Mouse (Mus musculus): ENCODE data around the gene Cdadc1.
"Not testable (repeated sequence)": the region's sequence is repeated elsewhere in the genome, so short reads cannot be mapped to it uniquely, and the experiment has no call there.

Gene Cdadc1

DNA sequence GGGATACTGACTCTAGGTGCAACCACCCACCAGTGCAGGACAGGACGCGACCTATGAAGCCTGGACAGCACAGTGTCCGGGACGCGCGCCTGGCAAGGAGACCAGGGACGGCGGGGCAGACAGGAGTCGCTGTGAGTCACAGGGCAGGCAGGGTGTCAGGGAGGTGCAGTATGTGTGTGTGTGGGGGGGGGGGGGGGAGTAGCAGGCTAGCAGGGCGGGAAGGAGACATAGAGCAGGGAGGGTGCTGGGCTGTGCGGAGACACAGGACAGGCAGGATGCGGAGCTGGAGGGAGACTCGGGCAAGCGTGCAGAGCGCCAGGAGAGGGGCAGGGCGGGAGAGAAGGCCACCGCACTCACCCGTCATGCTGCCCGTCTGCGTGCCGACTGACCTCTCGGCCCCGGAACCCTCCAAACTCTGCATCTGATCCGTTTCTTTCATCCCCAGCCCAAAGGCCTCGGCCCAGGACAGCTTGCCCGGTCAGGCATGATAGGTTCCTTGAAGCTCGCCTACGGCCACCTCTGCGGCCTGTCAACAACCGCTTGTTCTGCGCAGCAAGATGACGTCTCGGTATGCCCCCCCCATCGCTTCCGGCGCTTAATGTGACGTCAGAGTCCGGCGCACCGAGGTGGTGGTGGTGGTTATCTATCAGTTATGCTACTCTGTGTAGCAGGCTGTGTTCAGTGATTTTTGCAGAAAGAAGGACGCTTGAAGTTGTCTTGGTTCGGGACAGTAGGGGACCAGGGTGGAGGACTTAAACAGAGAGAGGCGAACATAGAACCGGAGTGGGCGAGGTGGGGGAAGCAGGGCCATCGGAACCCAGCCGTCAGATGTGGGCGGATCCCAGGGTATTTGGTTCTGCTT lies at the start of gene Cdadc1:
Gene Cdadc1 (minus strand): TSS at position 562 of the 862 bp plus-strand sequence.
- peak; percentile 96 for DNase-seq

- DNase-seq: no peak
Observed at GRCm38 (mm10) chr14:59646826-59647697, 49.3 kb upstream of the Cdadc1 start.

DNA sequence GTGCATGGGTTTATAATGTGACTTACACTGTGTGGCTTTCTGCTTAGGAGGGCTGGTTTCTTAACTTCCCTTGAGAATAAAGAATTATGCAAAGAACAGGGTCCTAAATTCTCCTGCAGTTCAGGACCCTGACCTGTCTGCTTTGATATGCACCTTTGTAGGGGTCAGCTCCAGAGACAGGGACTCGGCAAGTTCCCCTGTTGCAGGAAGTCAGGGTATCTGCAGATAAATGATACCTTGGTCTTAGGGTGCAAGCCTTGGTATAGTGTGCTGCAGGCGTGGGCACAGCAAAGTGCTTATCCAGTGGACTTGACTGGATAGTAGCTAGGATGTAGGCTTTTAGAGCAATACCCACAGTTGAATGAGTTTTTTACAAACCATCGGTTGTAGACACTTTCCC lies 47.1 kb upstream of the Cdadc1 start:
- DNase-seq: no peak

- no peak for DNase-seq
Observed at GRCm38 (mm10) chr14:59644166-59644565, 46.4 kb upstream of the Cdadc1 start.

GRCm38 (mm10) chr14:59643582-59643981 lies 45.8 kb upstream of the Cdadc1 start:
- DNase-seq: no peak

GRCm38 (mm10) chr14:59641856-59642255 lies 44.1 kb upstream of the Cdadc1 start:
- DNase-seq: no peak

DNA sequence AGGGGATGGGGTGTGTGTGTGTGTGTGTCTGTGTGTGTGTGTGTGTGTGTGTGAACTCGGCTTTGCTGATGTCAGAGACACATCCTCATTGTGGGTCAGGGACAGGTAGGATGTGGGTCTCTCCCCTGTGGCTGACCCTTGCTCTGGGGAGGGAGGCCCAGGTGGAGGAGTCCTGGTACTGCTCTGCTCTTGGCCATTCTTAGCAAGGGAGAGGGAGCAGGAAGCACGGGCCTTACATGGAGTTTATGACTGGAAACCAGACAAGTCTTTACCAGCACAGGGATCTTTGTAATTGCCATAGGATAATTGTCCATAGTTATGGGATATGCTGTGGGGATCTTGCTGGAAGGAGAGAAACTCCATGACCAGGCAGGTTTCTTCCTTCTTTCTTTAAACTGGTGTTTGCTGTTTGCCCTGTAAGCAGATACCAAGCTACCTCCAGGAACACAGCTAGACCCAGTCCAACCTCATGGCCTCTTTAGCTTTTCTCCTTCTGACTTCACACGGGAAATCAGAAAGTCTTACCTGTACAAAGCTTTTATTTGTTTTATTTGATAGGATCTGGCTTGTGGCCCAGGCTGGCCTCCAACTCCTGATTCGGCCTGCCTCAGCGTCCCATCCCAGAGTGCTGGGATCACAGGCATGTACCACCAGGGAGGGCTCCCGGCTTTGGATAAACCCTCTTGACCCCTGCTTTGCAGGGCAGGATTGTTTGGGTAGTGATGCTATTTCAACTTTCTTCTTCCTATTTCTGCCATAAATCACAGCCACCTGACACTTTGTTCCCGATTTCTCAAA lies 41.3 kb upstream of the Cdadc1 start:
- DNase-seq: no peak

DNA sequence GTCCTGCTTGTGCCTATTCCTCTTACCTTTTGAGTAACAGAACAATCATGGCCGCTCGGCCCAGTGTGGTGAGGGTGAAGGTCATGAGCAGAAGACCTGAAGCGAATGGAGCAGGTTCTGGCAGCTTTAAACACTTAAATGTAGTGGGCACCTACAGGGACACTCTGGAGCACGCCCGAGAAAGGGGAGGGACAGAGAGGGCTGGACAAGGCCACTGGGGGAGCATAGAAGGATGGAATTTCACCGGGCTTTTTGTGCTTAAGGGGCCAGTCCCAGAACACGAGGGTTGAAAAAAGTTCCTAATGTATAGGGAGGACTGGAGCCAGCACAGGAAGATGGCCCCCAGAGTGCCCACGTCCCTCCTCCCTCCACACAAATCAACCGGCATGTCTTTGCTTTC lies 36.2 kb upstream of the Cdadc1 start:
- DNase-seq: no peak

GRCm38 (mm10) chr14:59633295-59633898 lies 35.6 kb upstream of the Cdadc1 start:
- no peak for DNase-seq

GRCm38 (mm10) chr14:59632067-59632466 lies 34.3 kb upstream of the Cdadc1 start:
- DNase-seq: no peak

DNA sequence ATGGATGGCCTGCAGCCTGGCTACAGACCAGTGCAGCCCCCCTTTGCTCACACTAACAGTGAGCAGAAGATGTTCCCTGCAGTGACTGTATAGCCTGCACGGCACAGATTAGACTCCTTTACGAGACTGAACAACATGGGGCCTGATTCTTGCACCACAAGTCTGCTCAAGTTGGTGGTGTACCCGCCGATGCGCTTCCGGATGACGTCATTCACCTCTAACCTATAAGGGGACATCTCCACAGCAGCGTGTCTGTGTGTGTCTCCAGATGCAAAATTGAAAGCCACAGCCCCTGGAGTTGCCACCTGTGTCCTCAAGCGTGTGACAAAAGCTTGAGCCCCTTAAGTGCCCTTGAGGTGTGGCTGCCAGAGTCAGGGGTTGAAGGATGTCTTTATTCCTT lies 32.3 kb upstream of the Cdadc1 start:
- DNase-seq: no peak

DNA sequence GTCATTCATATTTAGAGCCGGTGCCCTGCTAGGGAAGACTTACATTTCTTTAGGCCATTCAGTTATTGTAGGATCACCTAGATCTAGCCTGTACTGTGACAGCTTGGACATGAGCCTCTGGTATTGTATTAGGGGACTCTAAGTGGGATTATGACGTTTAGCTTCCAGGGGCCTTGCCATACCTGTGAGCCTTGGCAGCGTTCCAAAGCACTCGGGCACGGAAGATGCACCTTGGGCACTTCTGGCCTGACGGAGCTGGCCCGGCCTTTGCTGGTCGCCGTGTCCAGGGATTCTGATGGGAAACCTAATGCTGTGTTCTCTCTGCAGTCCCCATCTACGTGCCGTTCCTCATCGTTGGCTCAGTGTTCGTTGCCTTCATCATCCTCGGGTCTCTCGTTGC lies 31.5 kb upstream of the Cdadc1 start:
- no peak for DNase-seq

DNA sequence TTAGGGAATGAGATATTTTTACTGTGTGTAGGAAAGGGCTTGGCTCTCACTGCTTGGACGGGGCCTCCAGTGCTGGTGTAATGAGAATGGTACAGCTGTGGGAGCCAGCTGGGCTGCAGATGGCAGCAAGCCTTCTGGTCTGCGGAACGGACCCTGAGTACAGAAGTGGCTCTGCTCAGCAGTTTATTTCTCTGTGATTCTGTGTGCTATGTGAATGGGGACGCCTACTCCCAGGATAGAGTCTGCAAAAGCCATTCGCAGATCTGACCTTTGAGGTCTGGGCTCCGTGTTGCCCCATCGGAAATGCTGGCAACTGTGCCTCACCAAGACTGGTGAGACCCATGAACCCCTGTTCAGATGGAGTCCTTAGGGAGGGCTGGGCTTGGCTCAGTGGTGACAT lies 30.1 kb upstream of the Cdadc1 start:
- peak; percentile 36 for DNase-seq

- no peak for DNase-seq
Observed at GRCm38 (mm10) chr14:59627142-59627680, 29.5 kb upstream of the Cdadc1 start.

DNA sequence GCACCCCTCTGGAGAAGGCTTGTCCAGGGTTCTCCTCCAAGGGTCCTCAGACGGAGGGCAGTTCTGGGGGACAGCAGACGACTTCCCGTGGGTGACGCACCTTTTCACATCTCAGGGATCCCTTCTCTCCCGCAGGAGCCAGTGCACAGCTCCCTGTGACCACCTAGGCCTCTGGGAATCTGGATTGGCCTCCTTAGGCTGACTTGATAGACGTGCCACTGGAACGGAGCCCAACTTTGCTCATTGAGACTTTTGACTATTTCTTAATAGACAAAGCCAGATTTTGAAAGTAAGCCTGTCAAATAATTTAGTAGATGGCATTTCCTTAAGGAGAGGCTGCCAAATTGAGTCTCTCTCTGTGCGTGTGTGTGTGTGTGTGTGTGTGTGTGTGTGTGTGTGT lies 29.0 kb upstream of the Cdadc1 start:
- peak; percentile 32 for DNase-seq

DNA sequence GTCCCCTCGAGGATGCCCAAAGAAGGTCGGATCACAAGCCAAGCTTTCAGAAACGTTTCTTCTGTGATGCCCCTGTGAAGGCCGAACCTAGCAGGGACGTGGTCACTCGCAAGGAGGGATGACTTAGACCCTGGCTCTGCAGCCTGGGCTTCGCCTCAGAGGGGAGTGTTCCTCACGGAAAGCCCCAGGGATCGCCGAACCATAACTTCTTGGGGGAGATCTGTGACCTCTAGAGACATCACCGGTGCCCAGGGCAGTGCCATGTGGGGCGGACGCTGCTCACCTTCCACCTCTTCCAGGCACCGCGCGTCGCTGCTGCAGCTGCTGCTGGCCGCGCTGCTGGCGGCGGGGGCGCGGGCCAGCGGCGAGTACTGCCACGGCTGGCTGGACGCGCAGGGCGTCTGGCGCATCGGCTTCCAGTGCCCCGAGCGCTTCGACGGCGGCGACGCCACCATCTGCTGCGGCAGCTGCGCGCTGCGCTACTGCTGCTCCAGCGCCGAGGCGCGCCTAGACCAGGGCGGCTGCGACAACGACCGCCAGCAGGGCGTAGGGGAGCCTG lies 28.1 kb upstream of the Cdadc1 start:
- peak; percentile 50 for DNase-seq

GRCm38 (mm10) chr14:59625158-59625805 lies 27.5 kb upstream of the Cdadc1 start, which contains the start of gene Shisa2:
Shisa2 (plus strand) TSS chr14:59625308.
- DNase-seq: peak; percentile 79

DNA sequence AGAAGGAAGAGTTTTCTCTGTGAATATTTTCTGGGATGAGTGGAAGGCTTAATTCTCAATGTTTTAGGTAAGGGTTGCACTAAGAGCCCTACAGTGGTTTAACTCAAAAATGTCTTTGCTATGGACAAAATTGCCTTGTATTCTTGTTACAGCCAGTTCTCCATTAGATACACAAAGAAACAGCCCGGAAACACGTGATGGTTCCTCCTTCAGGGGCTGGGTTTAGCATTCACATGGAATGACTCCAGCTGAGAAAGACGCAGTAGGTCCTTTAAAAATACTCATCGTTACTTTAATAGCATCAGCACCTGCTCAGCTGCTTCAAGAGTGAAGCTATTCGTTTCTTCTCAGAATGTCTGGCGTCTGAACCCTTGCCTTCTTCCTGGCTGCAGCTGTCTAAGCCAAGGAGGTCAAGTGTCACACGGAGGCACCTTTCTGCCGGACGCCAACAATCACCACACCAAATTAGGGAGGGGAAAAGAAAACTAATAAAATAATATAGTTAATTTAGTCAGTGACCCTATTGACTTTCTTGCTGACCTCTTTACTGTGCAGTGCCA lies 26.6 kb upstream of the Cdadc1 start:
- DNase-seq: no peak

DNA sequence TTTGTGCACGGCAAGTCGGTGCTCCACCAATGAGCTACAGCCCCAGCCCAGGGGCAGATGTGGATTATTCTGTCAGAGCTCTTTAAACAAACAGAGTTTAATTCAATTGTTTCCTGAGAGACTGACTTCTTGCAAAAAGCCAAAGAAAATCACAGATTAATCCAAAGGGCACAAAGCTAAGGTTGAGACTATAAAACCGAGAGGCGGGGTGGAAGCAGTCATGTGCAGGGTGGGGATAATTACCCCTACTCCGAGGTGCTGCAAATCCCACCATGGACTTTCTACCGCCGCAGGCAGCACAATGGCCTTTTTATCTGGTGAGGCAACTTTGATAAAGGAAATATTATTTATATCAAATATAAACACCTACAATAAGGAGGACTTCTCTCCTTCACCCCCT lies 19.0 kb upstream of the Cdadc1 start:
- no peak for DNase-seq

- DNase-seq: not testable (repeated sequence)
Observed at GRCm38 (mm10) chr14:59614149-59614548, 16.4 kb upstream of the Cdadc1 start.

Measured in right cerebral cortex, postnatal 4 days (tissue).